Mouse (Mus musculus) spleen, adult 2 months (tissue): Measurements from ENCODE around the gene Cnn1.

ENCODE experiments used
- CTCF ChIP-seq: fragments of 200-500 bp; IDR thresholded peaks from 2 replicates; pipeline ENCODE4 v1.5.1; 2011; ENCODE audit warnings: mild to moderate bottlenecking, inconsistent platforms; ENCODE audit not compliant: insufficient read depth, insufficient read length, insufficient replicate concordance; ENCODE audit errors: extremely low read depth
- POLR2A ChIP-seq: fragments of 200-500 bp; IDR thresholded peaks from 2 replicates; pipeline ENCODE4 v1.6.1; 2011; ENCODE audit warnings: low read depth, low read length, inconsistent platforms

DNA sequence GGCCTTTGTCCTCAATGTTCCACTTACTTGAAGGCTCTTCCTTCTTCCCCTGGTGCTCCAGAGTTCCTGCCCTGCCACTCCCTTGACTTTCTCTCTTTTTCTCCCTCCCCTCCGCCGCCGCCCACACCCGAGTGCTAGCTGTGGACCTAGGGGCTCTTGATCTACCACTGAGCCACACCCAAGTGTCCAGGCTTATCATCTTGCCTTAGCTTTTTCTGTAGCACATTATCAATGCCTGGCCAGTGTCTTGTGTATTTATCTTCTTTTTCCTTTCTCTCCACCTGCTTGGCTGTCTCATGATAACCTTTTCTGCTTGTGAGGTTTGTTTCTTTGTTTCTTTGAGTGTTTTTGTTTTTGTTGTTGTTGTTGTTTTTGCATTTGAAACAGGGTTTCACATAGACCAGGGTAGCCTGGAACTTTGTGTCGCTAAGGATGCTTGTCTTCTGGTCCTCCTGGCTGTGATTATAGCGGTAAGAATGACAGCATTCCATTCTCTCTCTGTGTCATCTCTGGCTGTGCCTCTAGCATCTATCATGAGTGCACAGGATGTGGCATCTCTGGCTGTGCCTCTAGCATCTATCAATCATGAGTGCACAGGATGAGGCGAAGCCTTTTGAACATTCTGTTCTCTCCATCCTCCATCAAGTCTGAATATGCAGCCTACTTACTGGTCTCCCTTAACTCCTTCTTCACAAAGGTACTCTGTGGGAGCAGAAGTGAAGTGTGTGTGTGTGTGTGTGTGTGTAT lies 36.8 kb downstream of the Cnn1 start, which contains the start of gene Acp5:
- TF ChIP-seq POLR2A = no peak
- TF ChIP-seq CTCF = no peak
